Mouse (Mus musculus): ENCODE measurements at regions not wholly inside any gene's neighbourhood (a gene's known extent, or its start where the extent isn't known, plus 50 kb on each side); places are given as distances from the start of the nearest gene placed in this dataset.
A peak's percentile ranks its signal among the peaks of the same experiment; 100 is the strongest.

- Histone ChIP-seq H3K27ac (ENCODE audit: low read depth, low read length) (no peak overlapping the region), H3K9ac (ENCODE audit: low read depth, low read length) (no peak overlapping the region), H3K36me3 (ENCODE audit: control insufficient read depth, insufficient read depth, low read length) (no peaks in the 10 kb centered on the region), H3K4me2 (replicated peaks; ENCODE audit: low read depth, low read length) (no peak overlapping the region), H3K4me1 (ENCODE audit: control insufficient read depth, insufficient read depth, low read length) (no peaks in the 10 kb centered on the region), H3K27me3 (ENCODE audit: control insufficient read depth, insufficient read depth, low read length) (no peaks in the 10 kb centered on the region), H3K9me3 (ENCODE audit: control insufficient read depth, low read length) (no peaks in the 10 kb centered on the region), H3K4me3 (ENCODE audit: low read length) (no peak overlapping the region)
- no peak for ATAC-seq (ENCODE audit: low FRiP score, low TSS enrichment)
- 69% methylated on average over 2 of the region's 2 CpGs for WGBS
Observed at GRCm38 (mm10) chr1:128856933-128857332, 264.8 kb upstream of the Cxcr4 start.

GRCm38 (mm10) chr1:128854649-128855048 lies 262.6 kb upstream of the Cxcr4 start:
- no peak overlapping the region for H3K4me3 ChIP-seq (ENCODE audit: low read length)
- H3K4me1 ChIP-seq (ENCODE audit: control insufficient read depth, insufficient read depth, low read length): no peaks in the 10 kb centered on the region
- 75% methylated on average over 9 of the region's 9 CpGs for whole genome bisulfite sequencing
- no peaks in the 10 kb centered on the region for H3K9me3 ChIP-seq (ENCODE audit: control insufficient read depth, low read length)
- no peak overlapping the region for H3K9ac ChIP-seq (ENCODE audit: low read depth, low read length)
- ATAC-seq (ENCODE audit: low FRiP score, low TSS enrichment): no peak
- no peak overlapping the region for H3K27ac ChIP-seq (ENCODE audit: low read depth, low read length)
- H3K4me2 ChIP-seq (replicated peaks; ENCODE audit: low read depth, low read length): no peak overlapping the region
- no peaks in the 10 kb centered on the region for H3K27me3 ChIP-seq (ENCODE audit: control insufficient read depth, insufficient read depth, low read length)
- H3K36me3 ChIP-seq (ENCODE audit: control insufficient read depth, insufficient read depth, low read length): no peaks in the 10 kb centered on the region

- H3K9me3 ChIP-seq (ENCODE audit: control insufficient read depth, low read length): no peaks in the 10 kb centered on the region
- ATAC-seq (ENCODE audit: low FRiP score, low TSS enrichment): no peak
- H3K4me2 ChIP-seq (replicated peaks; ENCODE audit: low read depth, low read length): no peak overlapping the region
- 91% methylated on average over 9 of the region's 10 CpGs for WGBS
- H3K4me3 ChIP-seq (ENCODE audit: low read length): no peak overlapping the region
- no peaks in the 10 kb centered on the region for H3K4me1 ChIP-seq (ENCODE audit: control insufficient read depth, insufficient read depth, low read length)
- no peaks in the 10 kb centered on the region for H3K36me3 ChIP-seq (ENCODE audit: control insufficient read depth, insufficient read depth, low read length)
- no peak overlapping the region for H3K9ac ChIP-seq (ENCODE audit: low read depth, low read length)
- no peak overlapping the region for H3K27ac ChIP-seq (ENCODE audit: low read depth, low read length)
- no peaks in the 10 kb centered on the region for H3K27me3 ChIP-seq (ENCODE audit: control insufficient read depth, insufficient read depth, low read length)
Observed at GRCm38 (mm10) chr1:128853286-128853685, 261.2 kb upstream of the Cxcr4 start.

GRCm38 (mm10) chr1:128837361-128837760 lies 245.3 kb upstream of the Cxcr4 start:
- Histone ChIP-seq H3K9ac (ENCODE audit: low read depth, low read length) (no peak overlapping the region), H3K4me3 (ENCODE audit: low read length) (no peak overlapping the region), H3K36me3 (ENCODE audit: control insufficient read depth, insufficient read depth, low read length) (no peaks in the 10 kb centered on the region), H3K27me3 (ENCODE audit: control insufficient read depth, insufficient read depth, low read length) (no peaks in the 10 kb centered on the region), H3K4me1 (ENCODE audit: control insufficient read depth, insufficient read depth, low read length) (no peaks in the 10 kb centered on the region), H3K9me3 (ENCODE audit: control insufficient read depth, low read length) (no peaks in the 10 kb centered on the region), H3K4me2 (replicated peaks; ENCODE audit: low read depth, low read length) (no peak overlapping the region), H3K27ac (ENCODE audit: low read depth, low read length) (no peak overlapping the region)
- WGBS: 76% methylated on average over 4 of the region's 4 CpGs
- no peak for ATAC-seq (ENCODE audit: low FRiP score, low TSS enrichment)

- Histone ChIP-seq H3K9me3 (ENCODE audit: control insufficient read depth, low read length) (no peaks in the 10 kb centered on the region), H3K4me1 (ENCODE audit: control insufficient read depth, insufficient read depth, low read length) (no peaks in the 10 kb centered on the region), H3K36me3 (ENCODE audit: control insufficient read depth, insufficient read depth, low read length) (no peaks in the 10 kb centered on the region), H3K27me3 (ENCODE audit: control insufficient read depth, insufficient read depth, low read length) (no peaks in the 10 kb centered on the region), H3K4me2 (replicated peaks; ENCODE audit: low read depth, low read length) (no peak overlapping the region), H3K27ac (ENCODE audit: low read depth, low read length) (no peak overlapping the region), H3K9ac (ENCODE audit: low read depth, low read length) (no peak overlapping the region), H3K4me3 (ENCODE audit: low read length) (no peak overlapping the region)
- ATAC-seq (ENCODE audit: low FRiP score, low TSS enrichment): no peak
- WGBS: 84% methylated on average over 8 of the region's 8 CpGs
Observed at GRCm38 (mm10) chr1:128835510-128835909, 243.4 kb upstream of the Cxcr4 start.

- H3K4me1 ChIP-seq (ENCODE audit: control insufficient read depth, insufficient read depth, low read length): no peaks in the 10 kb centered on the region
- H3K4me2 ChIP-seq (replicated peaks; ENCODE audit: low read depth, low read length): no peak overlapping the region
- no peaks in the 10 kb centered on the region for H3K9me3 ChIP-seq (ENCODE audit: control insufficient read depth, low read length)
- no peak overlapping the region for H3K27ac ChIP-seq (ENCODE audit: low read depth, low read length)
- no peak overlapping the region for H3K9ac ChIP-seq (ENCODE audit: low read depth, low read length)
- H3K4me3 ChIP-seq (ENCODE audit: low read length): no peak overlapping the region
- 42% methylated on average over 11 of the region's 11 CpGs for WGBS
- ATAC-seq (ENCODE audit: low FRiP score, low TSS enrichment): 0 out of 2 replicates have a peak, but pooled peaks have one; percentile 2
- H3K27me3 ChIP-seq (ENCODE audit: control insufficient read depth, insufficient read depth, low read length): no peaks in the 10 kb centered on the region
- H3K36me3 ChIP-seq (ENCODE audit: control insufficient read depth, insufficient read depth, low read length): no peaks in the 10 kb centered on the region
Observed at GRCm38 (mm10) chr1:128833096-128833715, 241.1 kb upstream of the Cxcr4 start.

- 18% methylated on average over 18 of the region's 18 CpGs for WGBS
- no peaks in the 10 kb centered on the region for H3K4me1 ChIP-seq (ENCODE audit: control insufficient read depth, insufficient read depth, low read length)
- ATAC-seq (ENCODE audit: low FRiP score, low TSS enrichment): peak; percentile 79
- no peaks in the 10 kb centered on the region for H3K9me3 ChIP-seq (ENCODE audit: control insufficient read depth, low read length)
- peak overlapping the region; percentile 47 for H3K4me2 ChIP-seq (replicated peaks; ENCODE audit: low read depth, low read length)
- H3K27me3 ChIP-seq (ENCODE audit: control insufficient read depth, insufficient read depth, low read length): no peaks in the 10 kb centered on the region
- H3K36me3 ChIP-seq (ENCODE audit: control insufficient read depth, insufficient read depth, low read length): no peaks in the 10 kb centered on the region
- no peak overlapping the region for H3K27ac ChIP-seq (ENCODE audit: low read depth, low read length)
- H3K9ac ChIP-seq (ENCODE audit: low read depth, low read length): peak overlapping the region; percentile 45; the same call in 1 of the 2 replicates
- peak overlapping the region; percentile 30 for H3K4me3 ChIP-seq (ENCODE audit: low read length)
Observed at GRCm38 (mm10) chr1:128832201-128832883, 240.2 kb upstream of the Cxcr4 start.

GRCm38 (mm10) chr1:128830671-128831240 lies 238.7 kb upstream of the Cxcr4 start:
- ATAC-seq (ENCODE audit: low FRiP score, low TSS enrichment): no peak
- Histone ChIP-seq H3K9ac (ENCODE audit: low read depth, low read length) (no peak overlapping the region), H3K27me3 (ENCODE audit: control insufficient read depth, insufficient read depth, low read length) (no peaks in the 10 kb centered on the region), H3K36me3 (ENCODE audit: control insufficient read depth, insufficient read depth, low read length) (no peaks in the 10 kb centered on the region), H3K27ac (ENCODE audit: low read depth, low read length) (no peak overlapping the region), H3K4me3 (ENCODE audit: low read length) (no peak overlapping the region), H3K4me2 (replicated peaks; ENCODE audit: low read depth, low read length) (no peak overlapping the region), H3K4me1 (ENCODE audit: control insufficient read depth, insufficient read depth, low read length) (no peaks in the 10 kb centered on the region), H3K9me3 (ENCODE audit: control insufficient read depth, low read length) (no peaks in the 10 kb centered on the region)
- 89% methylated on average over 8 of the region's 8 CpGs for WGBS

GRCm38 (mm10) chr1:128829536-128829935 lies 237.4 kb upstream of the Cxcr4 start:
- no peaks in the 10 kb centered on the region for H3K36me3 ChIP-seq (ENCODE audit: control insufficient read depth, insufficient read depth, low read length)
- H3K4me2 ChIP-seq (replicated peaks; ENCODE audit: low read depth, low read length): no peak overlapping the region
- no peak for ATAC-seq (ENCODE audit: low FRiP score, low TSS enrichment)
- H3K27me3 ChIP-seq (ENCODE audit: control insufficient read depth, insufficient read depth, low read length): no peaks in the 10 kb centered on the region
- no peak overlapping the region for H3K27ac ChIP-seq (ENCODE audit: low read depth, low read length)
- H3K4me1 ChIP-seq (ENCODE audit: control insufficient read depth, insufficient read depth, low read length): no peaks in the 10 kb centered on the region
- WGBS: 36% methylated on average over 2 of the region's 2 CpGs
- no peak overlapping the region for H3K4me3 ChIP-seq (ENCODE audit: low read length)
- H3K9me3 ChIP-seq (ENCODE audit: control insufficient read depth, low read length): no peaks in the 10 kb centered on the region
- no peak overlapping the region for H3K9ac ChIP-seq (ENCODE audit: low read depth, low read length)

Data from kidney, embryonic 14.5 days (tissue).